Mouse (Mus musculus) ovary, adult 18-20 months (tissue): ENCODE results near the gene Nell1.

ENCODE experiments used
- DNase-seq: peaks from one replicate; pipeline ENCODE4 v3.0.0; 2022; ENCODE audit warnings: low spot score, mixed read lengths

Gene Nell1

DNA sequence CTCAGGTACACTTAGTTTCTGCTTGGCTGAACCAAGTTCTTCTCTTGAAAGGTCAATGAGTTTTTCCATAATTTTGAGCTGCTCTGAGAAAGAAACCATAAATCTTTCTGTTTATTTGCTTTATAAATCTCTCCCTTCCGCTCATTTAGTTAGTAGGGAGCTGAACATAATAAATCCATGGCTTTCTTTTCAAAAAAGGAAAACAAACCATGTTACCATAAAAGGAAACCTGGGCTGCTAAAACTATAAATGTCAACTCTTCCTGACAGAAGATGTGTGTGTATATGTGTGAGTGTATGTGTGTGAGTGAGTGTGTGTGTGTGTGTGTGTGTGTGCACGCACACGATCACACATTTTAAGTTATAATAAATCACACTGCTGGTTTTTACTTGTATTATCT is 320.8 kb downstream of the Nell1 start:
- DNase-seq, result no peak

DNA sequence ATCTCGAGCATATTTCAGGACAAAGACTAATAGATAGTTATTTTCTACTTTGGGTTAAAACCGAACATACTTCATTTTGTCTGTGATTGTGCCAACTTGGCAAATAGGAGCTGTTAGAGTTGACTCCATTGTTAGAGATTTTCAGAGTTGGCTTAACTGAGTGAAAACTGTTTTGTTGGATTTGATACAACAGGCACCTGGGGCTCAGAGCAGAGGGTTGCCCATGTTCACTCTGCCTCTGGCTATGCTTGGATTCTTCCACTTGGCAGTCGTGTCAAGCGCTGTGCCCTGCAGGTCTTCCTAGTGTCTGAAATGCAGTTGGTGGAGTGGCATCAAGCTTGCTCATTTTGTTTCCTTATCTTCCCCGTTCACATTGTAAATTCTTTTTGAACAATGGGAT is 363.6 kb downstream of the Nell1 start:
- no peak for DNase-seq

- DNase-seq, result no peak
Measured at GRCm38 (mm10) chr7:50338757-50339156, 364.1 kb downstream of the Nell1 start.

DNA sequence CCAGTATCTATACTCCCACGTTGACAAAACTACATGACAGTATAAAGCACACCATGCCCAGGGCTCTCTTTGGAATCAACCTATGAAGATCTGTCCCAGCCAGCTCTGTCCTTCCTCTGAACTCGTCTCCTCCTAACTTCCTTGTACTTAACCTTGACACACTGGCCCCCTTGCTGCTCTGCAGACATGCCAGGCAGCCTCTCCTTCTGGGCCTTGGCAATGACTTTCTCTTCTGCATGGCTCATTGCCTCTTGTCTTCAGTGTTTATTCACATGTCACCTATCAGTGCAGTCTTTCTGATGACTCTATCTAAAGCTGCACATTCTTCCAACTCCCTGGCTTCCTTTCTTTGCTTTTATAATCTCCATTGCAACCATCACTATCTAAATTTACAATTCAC is 376.9 kb downstream of the Nell1 start:
- no peak for DNase-seq

DNA sequence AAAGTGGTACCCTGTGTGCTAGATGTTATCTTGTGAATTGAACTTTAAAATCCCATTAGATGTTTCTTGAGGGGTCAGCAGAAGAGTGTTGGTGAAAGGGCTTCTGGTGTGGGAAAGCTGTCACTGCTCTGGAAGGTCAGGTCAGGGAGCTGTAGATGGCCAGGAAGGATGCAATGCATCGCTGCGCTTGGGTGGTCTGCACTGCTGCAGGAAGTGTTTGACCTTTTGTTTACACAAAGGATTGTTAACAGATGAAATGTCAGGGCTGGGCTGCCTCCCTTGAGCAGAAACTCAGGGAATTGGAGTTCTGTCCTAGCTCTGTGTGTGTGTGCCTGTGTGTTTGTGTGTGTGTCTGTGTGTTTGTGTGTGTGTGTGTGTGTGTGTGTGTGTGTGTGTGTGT is 382.5 kb downstream of the Nell1 start:
- no peak for DNase-seq

GRCm38 (mm10) chr7:50362039-50362438 is 387.4 kb downstream of the Nell1 start:
- DNase-seq, result no peak

- no peak for DNase-seq
Measured at GRCm38 (mm10) chr7:50374876-50375275, 400.2 kb downstream of the Nell1 start.

DNA sequence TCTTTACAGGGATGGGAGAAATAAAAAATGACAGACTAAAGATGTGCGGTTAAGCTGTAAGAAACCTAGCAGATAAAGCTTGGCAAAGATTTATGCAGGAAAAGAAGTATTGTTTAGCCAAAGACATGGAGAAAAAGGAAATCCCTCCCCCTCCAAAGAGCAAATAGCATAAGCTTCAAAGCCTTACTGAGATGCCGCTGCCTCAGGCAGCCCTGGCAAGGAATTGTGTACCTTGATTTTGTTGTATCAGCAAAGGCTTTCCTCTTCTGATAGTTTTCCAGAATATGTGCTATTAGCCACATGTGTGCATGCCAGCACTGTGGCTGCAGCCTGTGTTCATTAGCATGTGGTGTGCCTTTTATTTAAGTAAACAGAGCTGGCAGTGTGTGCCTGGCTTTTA is 435.8 kb downstream of the Nell1 start:
- no peak for DNase-seq

- DNase-seq, result no peak
Measured at GRCm38 (mm10) chr7:50419976-50420375, 445.3 kb downstream of the Nell1 start.

- no peak for DNase-seq
Measured at GRCm38 (mm10) chr7:50422422-50423195, 447.9 kb downstream of the Nell1 start.

- no peak for DNase-seq
Measured at GRCm38 (mm10) chr7:50429725-50430124, 455.1 kb downstream of the Nell1 start.

- DNase-seq, result no peak
Measured at GRCm38 (mm10) chr7:50441237-50441636, 466.6 kb downstream of the Nell1 start.

DNA sequence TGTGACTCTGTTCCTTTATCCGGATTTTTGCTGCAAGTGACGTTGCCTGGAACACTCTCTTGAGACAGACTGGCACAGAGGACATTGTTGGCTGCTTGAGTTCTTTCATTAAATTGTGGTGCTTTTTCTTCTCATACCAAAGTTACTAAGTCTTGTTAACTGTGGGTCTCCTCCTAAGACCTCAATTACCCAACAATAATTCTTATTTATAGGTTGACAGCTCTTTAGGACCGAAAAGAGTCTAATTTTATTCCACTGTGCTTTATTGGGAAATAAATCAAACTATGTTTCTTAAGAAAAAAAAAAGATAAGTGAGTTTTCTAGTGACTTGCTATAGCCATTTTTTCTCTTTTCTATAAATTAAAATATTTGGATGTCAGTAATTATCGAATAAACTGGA is 472.7 kb downstream of the Nell1 start:
- no peak for DNase-seq

DNA sequence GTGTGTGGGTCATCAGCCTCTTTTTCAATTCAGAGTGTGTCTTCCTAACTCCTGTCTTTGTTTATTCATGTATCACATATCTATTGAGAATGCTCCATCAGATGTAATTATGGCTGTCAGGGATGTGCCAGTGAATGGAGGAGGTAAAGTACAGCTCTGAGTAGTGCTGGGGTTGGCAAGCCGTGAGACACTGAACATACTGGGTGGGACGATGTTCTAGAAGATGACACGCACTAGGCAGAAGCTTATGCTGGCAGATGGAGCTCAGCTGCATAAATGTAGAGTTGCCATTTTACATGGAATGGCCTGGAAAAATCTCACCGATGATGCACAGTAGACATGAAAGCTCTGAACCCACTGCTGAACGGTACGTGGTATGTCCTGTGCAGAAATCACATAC is 493.1 kb downstream of the Nell1 start:
- no peak for DNase-seq

GRCm38 (mm10) chr7:50470555-50470954 is 495.9 kb downstream of the Nell1 start:
- DNase-seq, result no peak

DNA sequence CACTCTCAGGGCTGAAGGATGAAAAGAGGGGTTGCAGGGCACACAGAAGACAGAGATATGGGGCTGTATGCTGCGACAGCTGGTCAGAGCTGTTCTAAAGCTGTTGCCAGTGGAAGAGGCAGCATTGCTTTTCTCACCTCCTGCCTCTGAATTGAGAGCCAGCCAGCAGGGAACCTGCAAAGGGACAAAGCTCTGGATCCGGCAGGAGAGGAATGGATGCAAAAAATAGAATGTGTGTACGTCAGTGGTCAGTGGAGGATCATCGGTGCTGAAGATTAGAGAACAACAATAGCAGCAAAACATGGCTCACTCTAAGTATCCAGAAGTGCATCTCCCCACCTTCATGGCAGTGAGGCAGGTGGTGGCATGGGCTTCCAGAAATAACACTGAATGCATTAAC is 507.3 kb downstream of the Nell1 start:
- no peak for DNase-seq

DNA sequence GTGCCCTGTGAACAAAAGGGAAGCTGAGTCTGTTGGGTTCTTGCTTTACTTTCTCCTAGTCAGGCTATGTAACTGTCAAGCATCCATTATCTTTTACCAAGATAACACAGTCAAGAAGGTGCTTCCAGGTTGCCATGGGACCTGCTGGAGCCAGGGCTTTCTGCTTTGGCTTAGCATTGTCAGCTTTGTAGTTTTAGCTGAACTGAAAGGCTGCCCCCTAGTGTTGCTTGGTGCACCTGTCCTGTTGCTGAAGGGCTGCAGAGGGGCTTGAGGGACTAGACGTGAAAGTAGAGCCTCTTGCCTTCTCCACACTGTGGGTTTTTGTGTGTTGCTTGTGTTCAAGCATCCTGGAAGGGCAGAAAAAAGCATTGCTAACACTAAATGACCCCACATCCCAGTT is 510.6 kb downstream of the Nell1 start:
- no peak for DNase-seq

- no peak for DNase-seq
Measured at GRCm38 (mm10) chr7:50486884-50487420, 512.3 kb downstream of the Nell1 start.

- DNase-seq, result no peak
Measured at GRCm38 (mm10) chr7:50501562-50501961, 526.9 kb downstream of the Nell1 start.

GRCm38 (mm10) chr7:50507047-50507446 is 532.4 kb downstream of the Nell1 start:
- no peak for DNase-seq

- no peak for DNase-seq
Measured at GRCm38 (mm10) chr7:50514830-50515229, 540.2 kb downstream of the Nell1 start.

DNA sequence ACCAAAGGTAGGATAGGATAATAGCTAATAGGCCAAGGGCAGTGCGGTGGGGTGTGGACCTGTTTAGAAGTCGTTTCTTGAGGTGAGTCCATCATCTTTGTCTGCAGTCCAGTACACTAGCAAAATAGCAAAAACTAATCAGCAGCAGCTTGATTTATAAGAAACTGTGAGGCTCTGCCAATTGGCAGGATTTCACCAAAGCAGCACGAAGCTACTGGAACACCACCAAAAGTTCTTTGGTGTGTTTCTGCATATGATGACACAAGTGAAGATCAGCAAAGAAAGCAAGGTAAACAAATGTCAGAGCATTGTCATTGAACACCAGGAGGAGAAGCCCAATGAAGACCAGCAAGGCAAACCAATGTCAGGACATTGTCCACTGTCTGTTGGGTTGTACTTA is 542.0 kb downstream of the Nell1 start:
- no peak for DNase-seq

DNA sequence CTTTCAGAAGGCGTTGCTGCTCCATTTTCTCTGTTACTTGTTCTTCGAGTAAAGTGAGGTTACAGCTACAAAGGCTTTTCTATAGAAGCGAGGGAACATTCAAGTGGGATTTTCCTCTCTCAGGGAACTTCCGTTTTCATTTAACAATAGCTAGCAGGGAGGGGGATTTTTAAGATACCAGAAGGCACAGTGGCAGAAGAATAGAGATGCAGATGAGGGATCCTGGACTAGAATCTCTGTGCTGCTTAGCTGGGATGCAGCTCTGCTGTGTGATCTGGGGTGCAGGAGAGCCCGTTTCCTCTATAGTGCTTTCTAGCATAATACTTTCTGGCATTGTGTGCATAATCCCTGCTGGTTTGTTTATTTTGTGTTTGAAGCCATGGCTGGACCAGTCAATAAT is 568.7 kb downstream of the Nell1 start:
- DNase-seq, result no peak

GRCm38 (mm10) chr7:50549572-50549971 is 574.9 kb downstream of the Nell1 start:
- no peak for DNase-seq
